Mouse (Mus musculus): Measurements from ENCODE around the gene Lpar2. TPM values are rescaled to one million over a fixed set of nuclear protein-coding genes. Genes with fewer than 3 reads are reported as not detected.
A peak's percentile ranks its signal among the peaks of the same experiment; 100 is the strongest.

The Lpar2 gene
- total and polyA plus RNA-seq, 2 experiments from 2014 or later: 0.50 to 5.2 TPM

- no peak overlapping the region for H3K9ac ChIP-seq (replicated peaks; ENCODE audit: low read length)
- ATAC-seq (no peak), DNase-seq (ENCODE audit: low spot score) (no peak)
- no peaks in the 10 kb centered on the region for H3K27me3 ChIP-seq (ENCODE audit: insufficient read depth, low read length)
- no peaks in the 10 kb centered on the region for H3K4me1 ChIP-seq (ENCODE audit: insufficient read depth, low read length)
- no peak for TF ChIP-seq CTCF (IDR thresholded peaks at IDR 0.05; ENCODE audit: low read depth)
- H3K36me3 ChIP-seq (ENCODE audit: insufficient read depth, low read length): no peaks in the 10 kb centered on the region
- no peak overlapping the region for H3K4me3 ChIP-seq (ENCODE audit: low read length)
- WGBS: 74% methylated on average over 5 of the region's 5 CpGs
- no peak overlapping the region for H3K27ac ChIP-seq
- H3K9me3 ChIP-seq (ENCODE audit: low read length): no peaks in the 10 kb centered on the region
- no peak overlapping the region for H3K4me2 ChIP-seq (ENCODE audit: low read depth, low read length)
Observed at GRCm38 (mm10) chr8:69863387-69864020, 41.3 kb downstream of the Lpar2 start.

GRCm38 (mm10) chr8:69864180-69864579, 42.0 kb downstream of the Lpar2 start:
- no peaks in the 10 kb centered on the region for H3K9me3 ChIP-seq (ENCODE audit: low read length)
- H3K36me3 ChIP-seq (ENCODE audit: insufficient read depth, low read length): no peaks in the 10 kb centered on the region
- 83% methylated on average over 5 of the region's 5 CpGs for WGBS
- H3K4me1 ChIP-seq (ENCODE audit: insufficient read depth, low read length): no peaks in the 10 kb centered on the region
- H3K27me3 ChIP-seq (ENCODE audit: insufficient read depth, low read length): no peaks in the 10 kb centered on the region
- no peak for DNase-seq (ENCODE audit: low spot score)
- no peak overlapping the region for H3K9ac ChIP-seq (replicated peaks; ENCODE audit: low read length)
- no peak overlapping the region for H3K27ac ChIP-seq
- no peak overlapping the region for H3K4me3 ChIP-seq (ENCODE audit: low read length)
- TF ChIP-seq CTCF (IDR thresholded peaks at IDR 0.05; ENCODE audit: low read depth): no peak
- no peak overlapping the region for H3K4me2 ChIP-seq (ENCODE audit: low read depth, low read length)
- ATAC-seq: no peak

GRCm38 (mm10) chr8:69867696-69868326, 45.6 kb downstream of the Lpar2 start:
- no peaks in the 10 kb centered on the region for H3K36me3 ChIP-seq (ENCODE audit: insufficient read depth, low read length)
- TF ChIP-seq CTCF (IDR thresholded peaks at IDR 0.05; ENCODE audit: low read depth): no peak

GRCm38 (mm10) chr8:69870003-69870765, 48.0 kb downstream of the Lpar2 start:
- Histone ChIP-seq H3K4me1 (ENCODE audit: insufficient read depth, low read length) (no peaks in the 10 kb centered on the region), H3K27me3 (ENCODE audit: insufficient read depth, low read length) (no peaks in the 10 kb centered on the region), H3K27ac (no peak overlapping the region), H3K9me3 (ENCODE audit: low read length) (no peaks in the 10 kb centered on the region), H3K9ac (replicated peaks; ENCODE audit: low read length) (no peak overlapping the region), H3K4me3 (ENCODE audit: low read length) (no peak overlapping the region), H3K36me3 (ENCODE audit: insufficient read depth, low read length) (no peaks in the 10 kb centered on the region), H3K4me2 (ENCODE audit: low read depth, low read length) (no peak overlapping the region)
- ATAC-seq (no peak), DNase-seq (ENCODE audit: low spot score) (no peak)
- no peak for TF ChIP-seq CTCF (IDR thresholded peaks at IDR 0.05; ENCODE audit: low read depth)
- WGBS: 84% methylated on average over 11 of the region's 11 CpGs

More at GRCm38 (mm10) chr8:69867696-69868326, 45.6 kb downstream of the Lpar2 start:
- WGBS: 89% methylated on average over 5 of the region's 5 CpGs
- Histone ChIP-seq H3K4me1 (ENCODE audit: insufficient read depth, low read length) (no peaks in the 10 kb centered on the region), H3K4me2 (ENCODE audit: low read depth, low read length) (no peak overlapping the region), H3K9me3 (ENCODE audit: low read length) (no peaks in the 10 kb centered on the region), H3K27ac (no peak overlapping the region), H3K9ac (replicated peaks; ENCODE audit: low read length) (no peak overlapping the region), H3K4me3 (ENCODE audit: low read length) (no peak overlapping the region), H3K27me3 (ENCODE audit: insufficient read depth, low read length) (no peaks in the 10 kb centered on the region)
- no peak for DNase-seq (ENCODE audit: low spot score)
- no peak for ATAC-seq

- Histone ChIP-seq H3K4me3 (ENCODE audit: low read length) (no peak overlapping the region), H3K4me1 (ENCODE audit: insufficient read depth, low read length) (no peaks in the 10 kb centered on the region), H3K36me3 (ENCODE audit: insufficient read depth, low read length) (no peaks in the 10 kb centered on the region), H3K27ac (no peak overlapping the region), H3K9ac (replicated peaks; ENCODE audit: low read length) (no peak overlapping the region), H3K9me3 (ENCODE audit: low read length) (no peaks in the 10 kb centered on the region), H3K27me3 (ENCODE audit: insufficient read depth, low read length) (no peaks in the 10 kb centered on the region), H3K4me2 (ENCODE audit: low read depth, low read length) (no peak overlapping the region)
- no peak for TF ChIP-seq CTCF (IDR thresholded peaks at IDR 0.05; ENCODE audit: low read depth)
- WGBS: 89% methylated on average over 6 of the region's 6 CpGs
- DNase-seq (ENCODE audit: low spot score) (no peak), ATAC-seq (no peak)
Observed at GRCm38 (mm10) chr8:69870907-69871306, 48.7 kb downstream of the Lpar2 start.

GRCm38 (mm10) chr8:69874155-69874554, 51.9 kb downstream of the Lpar2 start:
- Histone ChIP-seq H3K9me3 (ENCODE audit: low read length) (no peaks in the 10 kb centered on the region), H3K4me2 (ENCODE audit: low read depth, low read length) (no peak overlapping the region), H3K9ac (replicated peaks; ENCODE audit: low read length) (no peak overlapping the region), H3K27ac (no peak overlapping the region), H3K36me3 (ENCODE audit: insufficient read depth, low read length) (no peaks in the 10 kb centered on the region), H3K27me3 (ENCODE audit: insufficient read depth, low read length) (no peaks in the 10 kb centered on the region), H3K4me3 (ENCODE audit: low read length) (no peak overlapping the region), H3K4me1 (ENCODE audit: insufficient read depth, low read length) (no peaks in the 10 kb centered on the region)
- TF ChIP-seq CTCF (IDR thresholded peaks at IDR 0.05; ENCODE audit: low read depth): peak; percentile 83
- peak; percentile 80 for DNase-seq (ENCODE audit: low spot score)
- WGBS: 13% methylated on average over 9 of the region's 9 CpGs
- no peak for ATAC-seq

Measured in hindbrain, postnatal 0 days (tissue).